Mouse (Mus musculus): ENCODE measurements around the gene Tdrd1.

Tdrd1 gene

DNA sequence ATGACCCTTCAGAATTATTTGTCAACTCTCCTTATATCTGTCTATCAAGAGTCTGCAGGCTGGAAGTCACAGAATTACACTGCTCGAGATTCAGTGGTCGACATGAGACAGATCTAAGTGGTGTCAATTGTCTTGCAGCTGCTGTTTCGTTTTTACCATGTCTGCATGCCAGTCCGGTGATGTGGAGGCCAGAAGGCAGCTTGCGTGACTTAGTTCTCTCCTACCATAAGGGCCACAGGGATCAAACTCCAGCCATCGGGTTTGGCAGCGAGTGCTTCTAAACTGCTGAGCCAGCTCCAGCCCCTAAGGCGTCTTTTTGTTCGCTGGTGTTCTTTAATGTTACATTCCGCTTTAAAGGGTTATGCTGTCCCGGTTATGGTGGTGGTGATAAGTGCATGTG is 2.3 kb downstream of the Tdrd1 start:
- no peak for DNase-seq (ENCODE audit: low spot score)

DNA sequence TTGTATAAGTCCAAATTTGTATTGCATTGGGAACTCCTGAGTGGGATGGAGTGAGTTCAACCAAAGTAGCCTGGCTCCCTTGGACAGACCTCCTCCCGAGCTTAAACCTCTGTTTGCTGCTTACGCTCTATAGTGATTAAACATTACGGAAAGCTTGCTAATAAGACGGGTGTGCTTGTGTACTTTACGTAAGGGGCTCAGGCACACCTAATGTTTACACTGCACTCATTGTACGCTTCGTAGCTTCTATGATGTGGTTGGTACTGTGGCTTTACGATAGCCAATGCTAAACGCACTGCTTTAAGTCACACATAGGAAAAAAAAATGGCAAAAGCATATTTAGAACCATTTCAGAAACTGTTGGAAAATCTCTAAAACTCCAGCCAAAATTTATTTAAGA is 3.3 kb downstream of the Tdrd1 start:
- DNase-seq (ENCODE audit: low spot score), result no peak

DNA sequence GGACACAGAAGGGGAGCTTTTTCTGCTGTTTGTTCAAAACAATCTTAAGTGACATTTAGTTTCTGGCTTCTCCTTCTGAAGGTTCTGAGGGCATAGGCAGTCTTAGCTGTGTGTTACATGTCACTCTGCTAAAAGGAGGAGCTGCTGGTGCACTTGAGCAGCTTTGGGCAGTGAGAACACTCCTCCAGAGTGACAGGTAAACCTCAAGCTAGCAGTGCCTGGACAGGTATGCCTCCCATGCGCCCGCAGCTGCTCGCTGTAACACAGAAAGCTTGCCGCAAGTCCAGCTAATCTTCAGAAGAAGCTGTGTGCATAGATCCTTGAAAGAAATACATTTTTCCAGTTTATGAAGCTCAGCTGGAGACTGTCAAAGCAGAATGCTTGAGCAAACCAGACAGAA is 4.2 kb downstream of the Tdrd1 start:
- no peak for DNase-seq (ENCODE audit: low spot score)

DNA sequence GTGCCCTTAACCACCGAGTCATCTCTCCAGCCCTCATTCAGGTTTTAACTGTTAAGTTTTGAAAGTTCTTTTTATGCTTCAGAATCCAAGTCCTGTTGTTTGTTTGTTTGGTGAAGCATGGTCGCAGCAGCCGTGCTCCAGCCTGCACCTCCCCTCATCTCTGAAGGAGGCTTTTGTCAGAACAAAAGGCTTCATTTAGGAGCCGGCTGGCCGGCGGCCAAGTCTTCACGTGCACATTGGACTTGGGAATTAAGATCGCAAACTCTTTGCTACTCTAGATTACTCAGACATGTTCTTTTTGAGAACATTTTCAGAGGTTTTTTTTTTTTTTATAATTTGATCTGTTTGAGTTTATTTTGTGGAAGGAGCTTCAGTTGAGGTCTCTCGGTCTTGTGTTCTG is 9.3 kb downstream of the Tdrd1 start:
- DNase-seq (ENCODE audit: low spot score), result no peak

DNA sequence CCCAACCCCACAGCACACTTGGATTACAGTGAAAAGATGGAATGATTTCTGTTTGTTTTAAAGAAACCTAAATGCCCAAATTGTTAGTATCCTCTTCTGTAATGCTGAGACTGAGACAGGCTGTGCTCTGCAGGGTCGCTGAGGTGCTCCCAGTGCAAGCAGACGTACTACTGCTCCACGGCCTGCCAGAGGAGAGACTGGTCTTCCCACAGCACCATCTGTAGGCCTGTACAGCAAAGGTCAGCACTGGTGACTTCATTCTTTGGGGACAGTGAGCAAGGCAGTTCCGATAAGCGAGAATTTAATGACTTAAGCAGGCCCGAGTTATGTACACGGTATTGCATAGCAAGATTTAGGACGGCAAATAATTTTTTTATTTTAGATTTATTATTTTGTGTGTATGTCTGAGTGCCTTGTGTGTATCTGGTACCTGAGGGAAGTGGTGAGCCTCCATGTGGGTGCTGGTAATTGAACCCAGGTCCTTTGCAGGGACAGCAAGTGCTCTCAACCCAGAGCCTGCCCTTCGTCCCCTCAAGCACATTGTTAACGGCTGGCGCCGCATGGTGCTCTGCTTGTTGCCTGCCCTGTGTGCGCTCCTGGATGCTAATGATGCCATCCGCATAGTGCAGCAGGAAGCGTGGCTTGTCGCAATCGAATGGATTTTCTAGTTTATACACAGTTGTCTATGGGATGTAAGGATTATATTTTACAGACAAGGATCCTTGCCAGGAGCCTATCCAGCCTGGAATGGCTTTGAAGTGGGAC is 13.1 kb downstream of the Tdrd1 start:
- DNase-seq (ENCODE audit: low spot score), result peak; percentile 32

DNA sequence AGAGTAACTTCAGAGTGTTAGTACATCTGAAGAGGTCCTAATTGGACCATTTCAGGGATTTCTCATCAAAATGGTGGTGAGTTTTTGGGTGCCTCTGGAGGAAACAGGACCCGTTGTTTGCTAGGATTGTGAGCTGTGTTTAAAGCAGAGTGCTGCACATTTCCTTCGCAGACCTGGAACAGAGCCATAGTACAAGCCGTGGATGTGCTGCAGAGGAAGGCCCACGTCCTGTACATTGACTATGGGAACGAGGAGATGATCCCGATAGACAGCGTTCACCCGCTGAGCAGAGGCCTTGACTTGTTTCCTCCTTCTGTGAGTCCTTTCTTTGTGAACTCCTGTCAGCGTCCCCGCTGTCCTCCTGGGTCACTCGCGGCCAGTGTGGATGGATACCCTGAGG is 17.0 kb downstream of the Tdrd1 start:
- DNase-seq (ENCODE audit: low spot score), result no peak

DNA sequence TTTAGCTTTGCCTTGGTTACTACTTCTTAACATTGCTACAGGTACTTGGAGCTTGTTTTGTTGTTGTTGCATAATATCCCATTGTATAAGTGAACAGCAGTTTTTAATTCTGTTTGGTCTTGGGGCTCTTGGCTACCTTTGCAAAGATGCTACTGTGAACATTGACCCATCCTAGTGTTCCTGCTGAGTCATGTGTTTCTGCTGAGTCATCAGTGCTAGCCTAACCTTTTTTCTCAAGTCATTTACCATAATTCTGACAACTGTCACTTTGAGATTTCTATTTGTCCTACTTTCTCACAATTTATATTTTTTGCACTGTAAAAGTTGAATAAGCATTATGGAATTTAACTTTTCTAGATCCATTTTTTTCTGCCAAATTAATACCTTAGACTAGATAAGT is 26.6 kb downstream of the Tdrd1 start:
- no peak for DNase-seq (ENCODE audit: low spot score)

DNA sequence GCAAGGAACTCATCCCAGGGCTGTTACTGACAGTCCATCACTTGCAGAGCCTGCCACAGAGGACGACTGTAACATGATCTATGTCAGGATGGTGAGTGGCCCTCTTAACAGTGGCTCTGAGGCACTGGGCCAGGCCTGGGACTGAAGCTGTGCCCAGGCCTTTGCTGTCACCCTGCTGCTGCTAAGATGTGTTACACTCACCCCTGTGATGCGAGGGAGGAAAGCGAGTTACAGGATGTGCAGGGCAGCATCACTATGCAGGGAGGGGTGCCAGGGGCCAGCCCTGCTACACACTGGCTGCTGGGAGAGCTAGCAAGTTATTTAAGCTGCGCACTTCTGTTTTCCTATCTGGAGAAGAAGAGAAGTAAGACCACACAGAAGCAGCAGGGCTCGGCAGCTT is 30.4 kb downstream of the Tdrd1 start:
- peak; percentile 37 for DNase-seq (ENCODE audit: low spot score)

DNA sequence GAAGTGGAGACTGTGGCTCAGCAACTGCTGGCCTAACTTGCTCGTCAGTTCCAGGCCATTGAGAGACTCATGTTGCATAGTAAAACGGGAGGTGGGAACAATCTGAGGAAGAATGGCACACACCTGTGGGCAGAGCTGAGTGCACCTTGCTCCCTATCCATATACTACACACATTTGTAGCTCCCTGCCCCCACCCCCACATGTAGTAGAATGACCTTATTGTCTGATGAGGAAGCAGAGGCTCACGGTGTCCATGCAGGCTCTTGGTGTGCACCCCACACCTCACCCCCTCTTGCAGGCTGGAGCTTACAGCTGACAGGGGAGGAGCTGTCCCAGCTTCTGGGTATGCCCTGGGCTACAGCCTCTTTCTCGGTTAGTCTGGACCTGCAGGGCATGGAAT is 41.7 kb downstream of the Tdrd1 start:
- DNase-seq (ENCODE audit: low spot score), result no peak

DNA sequence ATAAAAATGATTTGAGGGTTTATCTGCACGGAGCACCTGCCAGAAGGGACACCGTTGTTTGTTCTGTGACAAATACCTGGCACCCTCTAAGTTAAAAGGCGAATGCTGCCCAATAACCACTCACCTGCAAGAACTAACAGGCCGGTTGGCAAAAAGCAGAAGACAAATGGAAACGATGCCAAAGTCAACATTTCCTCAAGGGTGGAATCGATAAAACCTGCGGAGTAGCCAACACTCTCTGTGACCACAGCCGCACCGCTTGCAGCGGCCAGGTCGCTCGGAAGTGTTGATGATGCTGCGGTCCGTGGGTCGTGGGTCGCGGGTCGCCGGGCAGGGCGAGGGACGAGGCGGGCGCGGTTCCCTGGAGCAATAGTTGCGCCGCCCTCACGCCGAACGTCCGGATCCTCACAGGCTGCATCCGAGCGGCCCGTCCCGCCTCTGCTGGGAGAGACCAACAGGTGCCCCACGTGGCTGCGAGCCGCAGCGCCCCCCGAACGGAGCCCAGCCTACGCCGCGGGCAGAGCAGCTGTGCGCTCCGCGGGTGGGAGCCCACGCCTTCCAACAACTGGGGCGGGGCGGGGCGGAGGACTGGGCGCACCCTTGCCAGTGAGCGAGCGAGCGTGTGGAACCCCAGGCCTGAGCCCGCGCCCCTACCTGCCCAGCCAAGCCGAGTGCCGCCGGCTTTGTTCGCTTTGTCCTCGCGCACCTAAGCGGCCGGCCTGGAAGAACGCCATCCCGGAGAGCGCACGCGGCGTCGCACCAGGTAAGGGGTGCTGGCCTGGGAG is 48.0 kb downstream of the Tdrd1 start, which contains the start of gene Vwa2:
TSS of gene Vwa2 (plus strand) at position 434 of the 785 bp plus-strand sequence.
- DNase-seq (ENCODE audit: low spot score), result peak; percentile 62

DNA sequence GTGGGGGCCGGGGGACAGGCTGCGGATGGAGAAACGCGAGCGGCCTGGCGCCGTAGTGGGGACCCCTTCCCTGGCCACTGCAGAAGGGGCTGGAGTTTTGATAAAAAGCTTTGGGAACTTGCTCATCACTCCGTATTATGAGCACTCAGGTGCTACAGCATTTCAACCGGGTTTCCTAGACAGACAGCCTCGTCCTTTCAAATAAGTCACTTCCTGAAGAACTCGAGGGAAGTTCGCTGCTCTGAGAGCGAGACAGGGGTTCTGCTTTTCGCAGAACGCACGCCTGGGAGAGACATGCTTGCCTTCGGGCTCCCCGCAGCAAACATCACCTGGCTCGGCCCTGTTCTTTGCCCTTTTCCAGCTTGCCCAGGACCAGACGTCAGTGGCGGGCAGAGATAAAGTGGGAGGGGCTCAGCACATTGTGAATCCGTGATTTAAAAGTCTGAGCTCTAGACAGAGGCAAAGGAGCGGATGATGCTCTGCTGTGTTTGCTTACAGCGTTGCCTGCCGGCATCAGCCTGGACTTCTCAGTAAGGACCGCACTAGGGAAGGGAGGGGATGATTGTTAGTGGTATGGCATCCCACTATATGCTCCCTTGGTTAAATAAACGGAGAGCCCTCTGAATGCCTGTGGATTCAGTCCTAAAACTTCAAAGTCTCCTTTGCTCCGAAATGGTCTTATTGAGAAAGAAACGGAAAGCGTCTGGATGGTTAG is 48.7 kb downstream of the Tdrd1 start:
- DNase-seq (ENCODE audit: low spot score), result peak; percentile 44

DNA sequence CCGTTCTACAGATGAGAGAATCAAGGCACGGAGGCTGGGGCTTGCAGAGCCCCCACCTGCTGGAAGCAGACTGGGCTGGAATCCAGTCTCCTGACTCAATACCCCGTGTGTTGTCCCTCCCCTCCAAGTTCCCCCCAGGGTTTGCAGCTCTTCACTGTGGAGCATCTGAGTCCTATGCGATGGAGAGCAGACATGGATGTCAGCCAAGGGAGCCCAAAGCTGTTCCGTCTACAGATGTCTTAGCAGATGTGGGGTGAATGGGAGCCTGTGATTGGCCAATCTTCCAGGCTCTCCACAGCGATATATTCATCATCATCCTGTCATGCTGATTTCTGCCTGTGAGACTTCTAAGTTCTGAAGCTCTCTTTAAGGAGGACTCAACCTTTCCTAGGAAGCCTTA is 51.4 kb downstream of the Tdrd1 start:
- no peak for DNase-seq (ENCODE audit: low spot score)

DNA sequence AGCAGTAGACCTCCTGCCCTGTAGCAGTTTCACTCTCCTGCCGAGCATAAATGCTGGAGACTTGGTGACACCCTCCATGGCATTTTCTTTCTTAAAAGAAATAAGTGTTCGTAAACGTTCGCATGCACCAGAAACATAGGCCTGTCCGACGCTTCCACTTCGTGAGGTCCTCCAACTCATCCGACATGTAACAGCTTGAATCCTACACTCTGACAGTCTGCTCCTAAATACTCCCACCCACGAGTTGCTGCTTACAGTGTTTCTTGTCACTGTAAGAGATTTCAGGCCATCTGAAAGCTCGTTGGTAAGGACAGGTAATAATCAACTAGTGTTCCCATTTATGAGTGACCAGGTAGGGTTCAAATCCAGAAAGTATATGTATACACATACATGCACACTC is 61.9 kb downstream of the Tdrd1 start:
- no peak for DNase-seq (ENCODE audit: low spot score)

DNA sequence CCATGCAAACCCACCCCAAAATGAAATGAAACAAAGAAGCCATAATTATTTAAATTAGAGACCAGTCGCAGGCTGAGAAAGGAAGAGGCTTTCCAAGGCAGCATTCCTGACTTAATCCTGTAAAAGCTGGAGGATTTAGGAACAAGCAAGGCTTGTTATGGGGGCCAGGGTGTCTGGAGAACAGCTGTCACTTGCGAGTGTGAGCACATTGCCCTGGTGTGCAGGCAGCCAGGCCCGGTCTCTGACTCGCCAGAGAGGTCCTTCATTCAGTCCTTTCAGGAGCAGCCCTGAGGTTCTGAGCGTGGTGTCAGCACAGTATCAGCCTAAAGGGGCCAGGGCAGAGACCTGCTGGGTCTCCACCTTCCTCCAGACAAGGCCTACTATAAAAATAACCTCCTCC is 62.6 kb downstream of the Tdrd1 start:
- peak; percentile 30 for DNase-seq (ENCODE audit: low spot score)

DNA sequence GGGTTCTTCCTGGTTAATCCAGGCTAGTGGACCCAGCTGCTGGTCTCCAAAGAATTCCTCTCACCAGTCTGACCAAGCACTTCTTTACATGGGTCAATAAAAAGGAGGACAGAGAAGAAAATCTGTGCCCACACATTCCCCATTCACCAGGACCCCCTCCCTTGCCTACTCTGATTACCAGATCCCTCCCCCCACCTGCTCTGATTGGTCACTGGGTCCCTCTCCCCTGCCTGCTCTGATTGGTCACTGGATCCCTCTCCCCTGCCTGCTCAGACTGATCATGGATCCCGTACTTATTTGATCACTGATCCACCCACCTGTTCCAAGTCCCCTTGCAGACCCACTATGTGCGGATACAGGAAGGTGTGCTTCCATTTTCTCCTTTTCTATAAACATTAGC is 65.4 kb downstream of the Tdrd1 start:
- peak; percentile 46 for DNase-seq (ENCODE audit: low spot score)

DNA sequence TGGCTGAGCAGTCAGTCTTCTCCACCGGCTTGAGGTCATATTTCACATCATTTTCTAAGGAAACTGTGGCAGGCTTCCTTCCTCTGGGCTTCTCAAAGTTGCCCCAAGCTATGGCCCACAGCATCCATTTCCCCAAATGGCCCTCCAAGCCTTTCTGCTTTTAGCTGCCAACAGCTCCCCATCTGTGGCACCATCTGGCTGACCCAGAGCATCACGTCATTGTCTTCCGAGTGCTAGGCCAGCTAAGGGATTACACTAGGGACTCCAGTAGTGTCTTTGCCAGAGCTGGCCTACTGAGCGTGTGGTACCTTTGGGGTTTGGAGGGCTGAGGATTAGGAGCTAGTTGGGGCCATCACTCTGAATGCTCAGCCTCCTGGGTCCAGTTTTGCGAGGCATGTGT is 66.6 kb downstream of the Tdrd1 start:
- no peak for DNase-seq (ENCODE audit: low spot score)

DNA sequence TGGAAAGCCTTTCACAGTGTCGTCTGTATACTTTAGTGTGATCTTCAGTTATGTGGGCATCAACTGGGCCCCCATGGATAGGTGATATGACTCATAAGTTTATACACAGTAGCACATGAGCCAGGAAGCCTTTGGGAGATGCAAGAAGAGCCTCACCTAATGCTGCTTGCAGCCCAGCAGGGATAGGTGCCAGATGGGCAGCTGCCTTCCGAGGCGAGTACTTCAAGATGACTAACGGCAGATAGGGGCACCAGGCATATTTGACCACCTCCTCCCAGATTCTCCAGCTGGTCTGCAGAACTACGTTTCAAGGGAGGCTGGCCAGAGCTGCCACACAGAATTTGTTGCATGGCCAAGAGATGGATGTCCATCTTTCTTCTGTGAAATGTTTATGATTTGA is 67.3 kb downstream of the Tdrd1 start:
- DNase-seq (ENCODE audit: low spot score), result no peak

DNA sequence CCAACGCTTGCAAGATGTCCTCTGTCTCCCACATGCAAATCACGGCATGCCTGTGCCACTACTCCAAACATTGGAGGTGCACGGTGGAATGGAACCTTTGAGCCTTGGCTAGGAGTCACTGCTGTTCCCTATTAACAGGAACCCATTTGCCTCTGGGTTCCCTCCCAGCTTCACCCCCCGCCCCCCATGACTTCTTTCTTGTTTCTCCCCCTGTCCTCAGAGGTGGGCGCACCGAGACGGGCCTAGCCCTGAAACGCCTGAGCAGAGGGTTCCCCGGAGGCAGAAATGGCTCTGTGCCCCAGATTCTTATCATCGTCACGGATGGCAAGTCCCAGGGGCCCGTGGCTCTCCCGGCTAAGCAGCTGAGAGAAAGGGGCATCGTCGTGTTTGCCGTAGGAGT is 71.6 kb downstream of the Tdrd1 start:
- DNase-seq (ENCODE audit: low spot score), result no peak

DNA sequence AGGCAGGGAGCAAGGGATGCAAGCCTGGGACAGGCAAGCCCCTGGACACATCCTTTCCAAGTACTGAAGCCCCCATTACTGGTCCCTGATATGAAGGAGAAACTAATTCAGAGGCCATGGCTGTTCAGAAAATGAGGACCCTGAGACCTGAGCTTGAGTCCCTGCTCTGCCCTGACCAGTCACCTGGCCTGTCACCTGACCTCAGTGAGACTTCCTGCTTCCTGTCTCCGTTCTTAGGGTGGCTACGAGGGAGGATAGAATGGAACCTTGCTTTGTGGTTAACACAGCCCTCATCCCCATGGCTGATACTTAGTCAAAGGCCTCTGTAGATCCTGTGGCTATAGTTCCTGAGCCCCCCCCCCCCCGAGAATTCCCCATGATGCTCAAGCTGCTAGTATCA is 78.1 kb downstream of the Tdrd1 start:
- no peak for DNase-seq (ENCODE audit: low spot score)

DNA sequence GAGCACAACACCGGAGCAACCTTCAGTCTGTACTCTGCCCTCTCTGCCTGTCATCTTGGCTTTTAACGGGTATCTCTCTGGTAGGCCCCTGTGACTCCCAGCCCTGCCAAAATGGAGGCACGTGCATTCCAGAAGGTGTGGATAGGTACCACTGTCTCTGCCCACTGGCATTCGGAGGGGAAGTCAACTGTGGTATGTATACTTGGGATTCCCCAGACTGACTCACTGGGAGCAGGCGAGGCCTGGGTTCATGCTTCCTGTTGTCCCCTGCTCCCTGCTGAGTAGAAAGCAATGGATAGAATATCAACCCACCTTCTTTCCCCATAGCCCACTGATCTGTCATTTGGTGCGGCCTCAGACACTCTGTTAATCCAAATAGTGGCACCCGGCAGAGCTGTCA is 79.4 kb downstream of the Tdrd1 start:
- DNase-seq (ENCODE audit: low spot score), result no peak

DNA sequence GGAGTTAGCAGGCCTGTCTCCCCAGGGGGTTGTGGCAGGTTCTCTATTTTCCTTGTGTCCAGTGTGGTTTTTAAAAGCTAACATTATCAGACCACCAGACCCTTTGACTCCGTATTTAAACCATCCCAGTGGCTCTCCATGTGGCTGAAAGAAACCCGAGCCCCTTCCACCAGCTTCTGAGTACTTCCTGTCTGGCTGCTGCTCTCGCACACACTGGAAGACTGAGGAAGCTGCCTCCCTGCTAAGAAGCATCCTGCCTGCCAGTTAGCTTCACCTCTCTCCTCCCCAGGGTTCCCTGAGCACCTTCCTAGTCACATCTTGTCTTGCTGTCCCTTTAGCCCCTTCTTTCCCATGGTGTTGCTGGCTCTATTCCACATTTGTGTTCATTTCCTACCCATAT is 81.8 kb downstream of the Tdrd1 start:
- DNase-seq (ENCODE audit: low spot score), result peak; percentile 29

DNA sequence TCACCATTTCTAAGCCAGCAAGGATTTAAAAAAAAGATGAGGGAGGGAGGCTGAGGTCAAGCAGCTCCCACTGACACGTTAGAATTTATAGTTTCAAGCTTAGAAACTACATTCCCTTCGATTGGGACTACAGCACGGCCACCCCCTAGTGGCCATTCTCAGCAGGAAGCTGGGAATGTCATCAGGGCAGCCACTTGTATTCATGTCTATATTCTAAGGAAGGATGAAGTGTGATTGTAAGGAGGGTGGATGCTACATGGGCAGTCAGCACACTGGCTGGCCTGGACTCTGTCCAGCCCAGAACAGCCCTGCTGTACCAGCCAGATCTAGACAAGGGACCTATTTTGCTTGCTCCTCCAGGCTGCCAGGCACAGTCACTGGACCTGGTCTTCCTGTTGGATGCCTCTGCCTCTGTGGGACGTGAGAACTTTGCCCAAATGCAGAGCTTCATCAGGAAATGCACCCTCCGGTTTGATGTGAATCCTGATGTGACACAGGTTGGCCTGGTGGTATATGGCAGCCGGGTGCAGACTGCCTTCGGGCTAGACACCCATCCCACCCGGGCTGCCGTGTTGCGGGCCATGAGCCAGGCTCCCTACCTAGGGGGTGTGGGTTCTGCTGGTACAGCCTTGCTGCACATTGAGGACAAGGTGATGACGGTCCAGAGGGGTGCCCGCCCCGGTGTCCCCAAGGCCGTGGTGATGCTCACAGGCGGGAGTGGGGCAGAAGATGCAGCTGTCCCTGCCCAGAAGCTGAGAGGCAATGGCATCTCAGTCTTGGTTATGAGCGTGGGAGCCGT is 82.7 kb downstream of the Tdrd1 start:
- DNase-seq (ENCODE audit: low spot score), result peak; percentile 88
